Mouse (Mus musculus) liver, adult 10 weeks (tissue): ENCODE data around the gene Tnrc6c. TPM values are rescaled to one million over a fixed set of nuclear protein-coding genes. Genes with fewer than 3 reads are reported as not detected.

Experiments used
- polyA plus RNA-seq: library from polyadenylated mRNA; stranded (reverse); fragments of 350-450 nt; fragmentation: Illumina TruSeq; extraction: RNeasy Lipid Tissue Mini Kit (QIAGEN cat#74804); gene quantifications from one replicate; pipeline ENCODE4 v1.2.3, GENCODE M21; 2014; ENCODE audit warnings: low read depth, low replicate concordance

Gene Tnrc6c
- 2.5 TPM for polyA plus RNA-seq

DNA sequence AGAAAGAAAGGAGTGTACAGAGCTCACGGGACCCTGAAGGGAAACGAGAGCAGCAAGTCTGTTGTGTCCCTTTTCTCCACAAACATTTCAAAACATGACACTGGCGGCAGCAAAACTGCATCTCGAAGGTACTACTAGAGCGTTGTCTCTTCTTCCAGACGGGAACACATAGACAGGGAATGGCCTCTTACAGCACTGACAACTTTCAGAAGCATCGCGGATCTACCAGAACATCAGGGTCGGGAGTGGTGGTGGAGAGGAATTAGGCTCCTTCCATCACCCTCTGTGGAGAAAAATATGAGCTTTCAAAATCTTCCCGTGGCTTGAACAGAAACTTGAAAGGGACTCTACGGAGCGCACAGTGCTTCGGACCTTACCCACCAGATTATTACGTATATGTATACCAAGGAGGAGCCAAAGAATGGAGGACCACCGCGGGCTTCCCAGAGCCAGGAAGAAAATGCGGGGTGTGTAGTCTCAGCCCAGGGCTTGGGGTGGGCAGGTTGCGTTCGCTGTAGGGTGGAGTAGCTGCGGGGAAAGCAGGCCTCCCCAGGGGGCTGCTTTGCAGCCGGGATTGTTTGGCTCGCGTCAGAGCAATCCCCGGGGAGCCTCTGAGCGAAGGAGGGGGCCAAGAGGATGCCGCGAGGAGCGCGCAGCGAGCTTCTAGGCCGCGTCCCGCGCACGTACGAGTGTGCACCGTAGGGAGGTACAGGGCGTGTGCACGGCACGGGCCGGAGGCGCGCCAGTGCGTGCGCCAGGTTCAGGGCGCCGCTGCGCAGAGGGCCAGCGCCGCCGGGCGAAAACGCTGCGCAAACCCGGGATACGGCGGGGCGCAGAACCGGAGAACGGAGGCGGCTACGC, at the start of gene Tnrc6c:
Gene Tnrc6c (plus strand): TSS at position 799 of the 861 bp plus-strand sequence.

DNA sequence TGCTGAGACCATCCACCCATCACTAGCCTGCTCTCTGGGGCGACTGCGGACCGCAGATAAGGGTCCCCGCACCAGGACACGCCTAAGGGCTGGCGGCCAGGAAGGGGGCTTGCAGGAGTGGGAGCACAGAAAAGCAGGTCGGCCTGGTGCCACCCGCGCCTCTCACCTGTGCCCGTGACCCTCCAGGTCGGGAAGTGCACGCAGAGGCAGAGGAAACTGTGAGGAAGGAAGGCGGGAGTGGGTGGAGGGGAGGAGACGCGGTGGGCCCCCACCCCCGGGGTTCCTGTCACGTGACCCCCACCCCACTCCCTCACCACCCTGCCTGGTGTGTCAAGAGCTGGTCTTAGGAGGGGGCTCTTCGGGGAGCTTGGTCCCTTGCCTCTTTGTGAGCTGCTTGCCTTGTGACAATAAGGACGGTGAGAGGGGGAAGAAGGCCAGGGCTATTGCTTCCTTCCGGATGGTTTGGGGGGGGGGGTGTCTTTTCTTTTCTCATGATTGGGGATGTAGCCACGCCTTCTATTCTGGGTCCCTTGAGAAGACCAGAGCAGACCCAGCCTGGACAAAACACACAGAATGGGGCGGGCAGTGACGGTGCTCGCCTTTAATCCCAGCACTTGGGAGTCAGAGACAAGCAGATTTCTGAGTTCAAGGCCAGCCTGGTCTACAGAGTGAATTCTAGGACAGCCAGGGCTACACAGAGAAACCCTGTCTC, 128.1 kb downstream of the Tnrc6c start, which contains the start of the genes Tmc8 and Tmc6:
Gene Tmc8 (plus strand): TSS at position 84 of the 712 bp plus-strand sequence.
Gene Tmc6 (minus strand): TSS at position 206 of the 712 bp plus-strand sequence.

DNA sequence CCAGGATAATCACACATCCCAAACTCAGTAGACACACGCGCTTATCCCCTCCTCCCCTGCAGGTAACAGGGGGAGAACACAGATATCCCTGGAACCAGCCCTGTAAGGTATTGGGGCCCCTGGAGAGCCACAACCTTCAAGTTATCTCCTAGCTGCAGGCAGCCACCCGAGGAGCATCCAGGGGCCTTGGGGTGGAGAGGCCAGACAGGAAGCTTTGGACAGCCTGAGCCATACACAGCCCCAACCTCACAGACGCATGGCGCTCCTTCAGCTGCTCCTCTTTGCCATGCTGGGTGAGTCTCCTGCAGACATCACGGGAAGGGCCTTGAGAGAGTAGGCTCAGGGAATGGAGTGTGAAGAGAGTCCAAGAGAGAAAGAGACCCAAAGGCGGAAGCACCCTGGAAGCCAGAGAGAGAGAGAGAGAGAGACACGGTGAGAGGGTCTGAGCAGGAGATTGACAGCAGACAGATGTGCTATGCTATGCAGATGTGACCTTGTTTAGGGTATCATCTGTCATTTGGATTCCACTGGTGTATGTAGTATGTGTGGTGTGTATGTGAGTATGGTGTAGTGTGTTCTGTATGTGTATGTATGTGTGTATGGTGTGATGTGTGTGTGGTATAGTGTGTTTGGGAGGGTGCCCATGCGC, 143.5 kb downstream of the Tnrc6c start, which contains the start of gene 6030468B19Rik:
Gene 6030468B19Rik (plus strand): TSS at position 150 of the 649 bp plus-strand sequence.

DNA sequence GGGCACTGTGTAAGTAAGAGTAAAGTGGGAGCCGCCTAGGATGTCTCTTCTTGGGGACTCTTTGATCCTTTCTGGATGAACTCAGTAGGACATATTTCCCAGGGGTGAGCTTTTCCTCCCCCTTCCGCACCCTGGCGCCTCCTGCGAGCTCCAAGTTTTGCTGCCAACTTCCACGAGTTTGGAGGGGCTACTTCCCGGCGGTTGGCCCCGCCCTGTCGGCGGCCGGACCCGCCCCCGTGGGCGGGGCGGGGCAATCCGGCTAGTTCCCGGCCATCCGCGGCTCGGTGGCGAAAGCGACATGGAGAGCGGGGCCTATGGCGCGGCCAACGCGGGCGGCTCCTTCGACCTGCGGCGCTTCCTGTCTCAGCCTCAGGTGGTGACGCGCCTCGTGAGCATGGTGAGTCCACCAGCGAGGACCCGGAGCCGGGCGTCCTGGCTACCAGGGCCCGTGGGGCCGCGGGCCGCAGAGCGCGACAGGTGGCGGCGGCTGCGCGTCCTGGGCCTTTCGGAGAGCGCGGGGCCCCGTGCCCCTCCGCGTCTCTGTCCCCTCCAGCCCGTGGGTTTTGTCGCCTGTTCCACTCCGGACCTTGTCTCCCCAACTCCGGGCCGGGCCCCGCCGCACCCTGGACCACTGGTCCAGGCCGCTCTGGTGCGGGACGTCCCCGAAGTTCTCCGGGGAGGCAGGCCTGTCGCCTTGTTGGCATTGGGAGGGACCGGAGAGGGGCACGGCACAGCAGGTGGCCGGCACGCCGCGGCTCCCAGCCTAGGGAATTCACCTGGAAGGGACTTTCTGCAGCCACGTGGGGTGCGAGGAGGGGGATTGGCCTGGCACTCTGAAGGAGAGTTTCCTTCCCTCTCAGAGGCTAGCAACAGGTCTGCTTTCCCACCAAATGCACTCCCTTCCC, 155.6 kb downstream of the Tnrc6c start, which contains the start of the genes Gm20708 and Syngr2:
Gene Gm20708 (plus strand): TSS at position 262 of the 905 bp plus-strand sequence.
Gene Syngr2 (plus strand): TSS at position 262 of the 905 bp plus-strand sequence.

Other genes starting within 250 kb of the Tnrc6c start
- not detected for gene Gm11733, start 169.9 kb upstream of the Tnrc6c start, polyA plus RNA-seq
- gene Tmc8, start 127.8 kb downstream of the Tnrc6c start, polyA plus RNA-seq: not detected
- 1.2 TPM for gene Tmc6, start 127.9 kb downstream of the Tnrc6c start, polyA plus RNA-seq
- not detected for gene 6030468B19Rik, start 143.4 kb downstream of the Tnrc6c start, polyA plus RNA-seq
- gene Gm20708, start 155.4 kb downstream of the Tnrc6c start, polyA plus RNA-seq: 52.2 TPM
- 9.2 TPM for gene Syngr2, start 155.4 kb downstream of the Tnrc6c start, polyA plus RNA-seq
- 56.3 TPM for gene Afmid, start 171.6 kb downstream of the Tnrc6c start, polyA plus RNA-seq
- gene Tk1, start 171.8 kb downstream of the Tnrc6c start, polyA plus RNA-seq: 3.3 TPM
- gene Birc5, start 195.0 kb downstream of the Tnrc6c start, polyA plus RNA-seq: 1.1 TPM
- not detected for gene Tmem235, start 206.5 kb downstream of the Tnrc6c start, polyA plus RNA-seq
- 0.24 TPM for gene Tha1, start 219.2 kb downstream of the Tnrc6c start, polyA plus RNA-seq